Mouse (Mus musculus) urinary bladder, postnatal 36 days (tissue): Measurements from ENCODE around the gene 3110082I17Rik.
"Not testable (repeated sequence)": the region's sequence is repeated elsewhere in the genome, so short reads cannot be mapped to it uniquely, and the experiment has no call there.

Experiments used
- DNase-seq, 2 experiments: peaks; one replicate each; pipeline ENCODE4 v3.0.0; 2022; ENCODE audit warnings: low spot score in 2 of 2, mixed read lengths in 1 of 2

The 3110082I17Rik gene

GRCm38 (mm10) chr5:139353496-139353895, 106.8 kb downstream of the 3110082I17Rik start:
- no peak for DNase-seq

- no peak for DNase-seq
These were observed 108.0 kb downstream of the 3110082I17Rik start, which contains the start of gene Cyp2w1 for GRCm38 (mm10) chr5:139352317-139352716. Gene Cyp2w1, plus strand, starts transcription at chr5:139352617.

- DNase-seq: no peak
These were observed 108.7 kb downstream of the 3110082I17Rik start for GRCm38 (mm10) chr5:139351628-139352027.

- DNase-seq: no peak
These were observed 109.2 kb downstream of the 3110082I17Rik start, which contains the start of gene Cox19 for GRCm38 (mm10) chr5:139351134-139351533. Gene Cox19, minus strand, starts transcription at chr5:139351418.

- no peak for DNase-seq
These were observed 110.6 kb downstream of the 3110082I17Rik start for GRCm38 (mm10) chr5:139349713-139350112.

- no peak for DNase-seq
These were observed 113.1 kb downstream of the 3110082I17Rik start for GRCm38 (mm10) chr5:139347225-139347624.

GRCm38 (mm10) chr5:139345364-139345714, 115.0 kb downstream of the 3110082I17Rik start:
- DNase-seq: no peak

- DNase-seq: peak; percentile 97 to 98
These were observed 115.5 kb downstream of the 3110082I17Rik start for GRCm38 (mm10) chr5:139344687-139345363.

- DNase-seq: peak; percentile 59 to 74
These were observed 116.2 kb downstream of the 3110082I17Rik start for GRCm38 (mm10) chr5:139344021-139344686.

GRCm38 (mm10) chr5:139338891-139339290, 121.4 kb downstream of the 3110082I17Rik start:
- no peak for DNase-seq

GRCm38 (mm10) chr5:139338403-139338802, 121.9 kb downstream of the 3110082I17Rik start:
- no peak for DNase-seq

GRCm38 (mm10) chr5:139337826-139338370, 122.4 kb downstream of the 3110082I17Rik start:
- no peak for DNase-seq

- DNase-seq: no peak
These were observed 124.7 kb downstream of the 3110082I17Rik start for GRCm38 (mm10) chr5:139335634-139336033.

GRCm38 (mm10) chr5:139334394-139334793, 125.9 kb downstream of the 3110082I17Rik start:
- not testable (repeated sequence) for DNase-seq

GRCm38 (mm10) chr5:139333301-139334013, 126.9 kb downstream of the 3110082I17Rik start:
- DNase-seq: no peak

GRCm38 (mm10) chr5:139332590-139333272, 127.6 kb downstream of the 3110082I17Rik start:
- DNase-seq: no peak

GRCm38 (mm10) chr5:139331742-139332141, 128.6 kb downstream of the 3110082I17Rik start:
- DNase-seq: peak; percentile 71 to 84

GRCm38 (mm10) chr5:139330766-139331165, 129.6 kb downstream of the 3110082I17Rik start:
- DNase-seq: no peak

GRCm38 (mm10) chr5:139327634-139328020, 132.7 kb downstream of the 3110082I17Rik start:
- no peak for DNase-seq

- DNase-seq: no peak
These were observed 133.2 kb downstream of the 3110082I17Rik start for GRCm38 (mm10) chr5:139326986-139327633.

- no peak for DNase-seq
These were observed 134.1 kb downstream of the 3110082I17Rik start for GRCm38 (mm10) chr5:139326111-139326696.
